Mouse (Mus musculus) 3134 (cell line): Measurements from ENCODE around the gene H2afj.
A peak's percentile ranks its signal among the peaks of the same experiment; 100 is the strongest.
"Not testable (repeated sequence)": the region's sequence is repeated elsewhere in the genome, so short reads cannot be mapped to it uniquely, and the experiment has no call there.

Source experiments
- DNase-seq: peaks from one replicate; pipeline ENCODE4 v3.0.0-alpha.2; 2011; ENCODE audit warnings: low spot score; ENCODE audit not compliant: insufficient read length; ENCODE audit errors: extremely low read depth

The H2afj gene

GRCm38 (mm10) chr6:136808014-136808417 lies at the start of gene H2afj:
TSS of gene H2afj (plus strand) at chr6:136808244.
- DNase-seq, result peak; percentile 99

GRCm38 (mm10) chr6:136763912-136764311 lies 44.1 kb upstream of the H2afj start:
- DNase-seq, result no peak

GRCm38 (mm10) chr6:136769143-136769542 lies 38.9 kb upstream of the H2afj start:
- DNase-seq, result no peak

- no peak for DNase-seq
These were observed 38.2 kb upstream of the H2afj start for GRCm38 (mm10) chr6:136769859-136770258.

- no peak for DNase-seq
These were observed 31.7 kb upstream of the H2afj start for GRCm38 (mm10) chr6:136776392-136776791.

GRCm38 (mm10) chr6:136781377-136781986 lies 26.6 kb upstream of the H2afj start, which contains the start of gene Gucy2c:
TSS of gene Gucy2c (minus strand) at chr6:136781765.
- no peak for DNase-seq

GRCm38 (mm10) chr6:136782146-136782545 lies 25.9 kb upstream of the H2afj start:
- DNase-seq, result no peak

- no peak for DNase-seq
These were observed 25.3 kb upstream of the H2afj start for GRCm38 (mm10) chr6:136782761-136783160.

- DNase-seq, result no peak
These were observed 18.6 kb upstream of the H2afj start for GRCm38 (mm10) chr6:136789391-136789971.

- no peak for DNase-seq
These were observed 14.9 kb upstream of the H2afj start for GRCm38 (mm10) chr6:136792884-136793758.

- DNase-seq, result no peak
These were observed 14.1 kb upstream of the H2afj start for GRCm38 (mm10) chr6:136793831-136794525.

GRCm38 (mm10) chr6:136795110-136795509 lies 12.9 kb upstream of the H2afj start:
- DNase-seq, result no peak

- DNase-seq, result no peak
These were observed 12.2 kb upstream of the H2afj start for GRCm38 (mm10) chr6:136795850-136796249.

GRCm38 (mm10) chr6:136797874-136798693 lies 10.0 kb upstream of the H2afj start:
- DNase-seq, result not testable (repeated sequence)

GRCm38 (mm10) chr6:136800710-136801109 lies 7.3 kb upstream of the H2afj start:
- no peak for DNase-seq

- DNase-seq, result no peak
These were observed 6.8 kb upstream of the H2afj start for GRCm38 (mm10) chr6:136801274-136801673.

- DNase-seq, result no peak
These were observed 4.8 kb upstream of the H2afj start for GRCm38 (mm10) chr6:136803093-136803738.

- peak; percentile 100 for DNase-seq
These were observed 4.1 kb upstream of the H2afj start, which contains the start of gene Hist4h4 for GRCm38 (mm10) chr6:136803739-136804633. TSS of gene Hist4h4 (minus strand) at chr6:136804415.
